Mouse (Mus musculus) olfactory bulb, adult 2 months (tissue): ENCODE data around the gene Gm49630. TPM values are rescaled to one million over a fixed set of nuclear protein-coding genes. Genes with fewer than 3 reads are reported as not detected.
"Not testable (repeated sequence)": the region's sequence is repeated elsewhere in the genome, so short reads cannot be mapped to it uniquely, and the experiment has no call there.

Source experiments
- H3K27ac ChIP-seq: fragments of 200-500 bp; 2 replicates; pipeline ENCODE4 v1.5.1; 2012; ENCODE audit warnings: low read depth, low read length; ENCODE audit not compliant: insufficient read depth
- H3K4me1 ChIP-seq: fragments of 200-500 bp; 2 replicates; pipeline ENCODE4 v1.6.1; 2012; ENCODE audit warnings: low read length; ENCODE audit not compliant: control insufficient read depth, insufficient read depth
- H3K4me3 ChIP-seq: fragments of 200-500 bp; 2 replicates; pipeline ENCODE4 v1.5.1; 2012; ENCODE audit warnings: mild to moderate bottlenecking, low read depth, low read length, moderate library complexity; ENCODE audit not compliant: insufficient read depth
- WGBS: fragments of 180-500 bp; shearing (Covaris S2); methylation state at CpG from one replicate; pipeline ENCODE4 v1.1.7; 2018; 5-methylcytosine and 5-hydroxymethylcytosine counted together
- polyA plus RNA-seq: library from polyadenylated mRNA; stranded (reverse); fragments of >200 nt; gene quantifications from 2 replicates; pipeline ENCODE4 v1.2.4, GENCODE M21; 2012; ENCODE audit warnings: low replicate concordance; ENCODE audit not compliant: missing spikeins, insufficient read depth, insufficient read length

Gene Gm49630
- polyA plus RNA-seq, 1 experiment, result not detected

DNA sequence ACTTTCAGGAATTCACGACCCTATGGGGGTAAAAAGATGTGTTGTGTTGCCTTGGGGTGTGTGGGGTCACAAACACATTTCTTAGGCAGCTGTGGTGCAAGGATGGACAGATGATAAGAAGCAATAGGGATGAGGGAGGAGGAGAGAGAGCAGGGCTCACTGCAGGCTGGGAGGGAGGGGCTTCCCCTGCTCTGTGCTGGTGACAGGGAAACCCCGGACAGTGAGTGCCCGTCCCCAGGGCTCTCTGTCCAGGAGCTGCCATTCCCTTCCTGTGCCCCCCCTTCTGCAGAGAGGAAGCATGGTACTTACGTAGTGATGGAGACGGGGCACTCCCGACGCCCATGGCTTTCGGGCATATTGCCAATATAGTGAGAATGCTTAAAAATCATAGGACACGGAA is 34.4 kb downstream of the Gm49630 start:
- 32% methylated on average over 7 of the region's 9 CpGs for WGBS
- H3K27ac ChIP-seq, H3K4me1 ChIP-seq, H3K4me3 ChIP-seq: not testable (repeated sequence)

DNA sequence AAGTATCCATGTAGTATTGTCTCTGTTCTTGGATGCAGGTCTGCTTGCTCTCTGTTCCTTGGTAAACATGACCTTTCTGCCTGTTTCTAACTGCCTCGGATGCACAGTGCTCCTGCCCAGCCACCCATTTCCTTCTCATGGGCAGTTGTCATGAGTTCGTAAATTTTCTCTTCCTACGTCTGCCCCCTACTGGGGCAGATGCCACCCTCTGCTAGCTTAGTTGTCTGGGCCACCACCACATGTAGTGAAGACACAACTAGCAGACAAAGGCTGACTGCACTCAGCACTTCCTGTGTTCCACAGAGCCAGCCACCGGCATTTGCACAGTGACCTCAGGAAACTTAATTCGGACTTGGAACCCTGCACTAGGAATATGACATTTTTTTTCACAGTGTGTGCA is 39.0 kb downstream of the Gm49630 start:
- 85% methylated on average over 4 of the region's 5 CpGs for WGBS
- not testable (repeated sequence) for H3K4me3 ChIP-seq, H3K27ac ChIP-seq, H3K4me1 ChIP-seq

DNA sequence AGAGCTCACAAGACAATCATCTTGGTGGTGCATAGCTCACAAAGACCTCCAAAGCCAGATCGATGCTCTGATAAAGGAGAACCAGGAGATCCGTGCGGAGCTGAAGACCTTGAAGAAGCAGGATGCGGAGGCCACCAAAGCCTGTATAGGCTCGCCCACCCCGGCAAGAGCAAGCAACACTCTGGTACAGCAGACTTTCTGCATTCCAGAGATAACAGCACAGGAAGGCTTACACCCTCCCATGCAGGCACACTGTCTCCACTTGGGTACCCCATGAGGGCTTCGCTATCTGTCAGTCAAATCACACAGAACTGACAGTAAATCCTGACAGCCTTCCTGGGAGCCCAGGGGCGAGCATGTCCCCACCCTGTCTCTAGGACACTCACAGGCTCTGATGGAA is 45.4 kb downstream of the Gm49630 start:
- WGBS, result 95% methylated on average over 5 of the region's 8 CpGs
- not testable (repeated sequence) for H3K27ac ChIP-seq, H3K4me3 ChIP-seq, H3K4me1 ChIP-seq

DNA sequence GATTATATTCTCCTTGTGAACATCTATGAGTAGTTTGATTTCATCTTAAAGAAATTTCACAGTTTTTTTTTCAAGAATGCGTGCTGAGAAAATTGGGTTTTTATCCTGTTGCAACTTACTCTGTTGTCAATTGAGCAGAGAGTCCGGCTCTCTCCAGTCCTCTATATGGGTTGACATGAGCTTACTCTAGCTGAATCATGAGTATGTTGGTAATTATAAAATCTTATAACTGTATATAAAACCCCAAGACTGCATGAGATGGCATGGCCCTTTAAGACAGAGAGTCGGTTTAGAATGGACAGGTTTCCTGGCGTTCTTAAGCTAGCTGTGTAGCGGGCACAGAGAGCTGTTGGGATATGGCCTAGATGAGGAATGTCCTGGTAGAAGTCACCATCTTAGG is 47.4 kb downstream of the Gm49630 start, which contains the start of gene Tcp10a:
Gene Tcp10a, plus strand, starts transcription at position 301 of the 400 bp plus-strand sequence.
- not testable (repeated sequence) for H3K4me1 ChIP-seq, H3K27ac ChIP-seq, H3K4me3 ChIP-seq
- WGBS, result 98% methylated on average over 4 of the region's 5 CpGs

DNA sequence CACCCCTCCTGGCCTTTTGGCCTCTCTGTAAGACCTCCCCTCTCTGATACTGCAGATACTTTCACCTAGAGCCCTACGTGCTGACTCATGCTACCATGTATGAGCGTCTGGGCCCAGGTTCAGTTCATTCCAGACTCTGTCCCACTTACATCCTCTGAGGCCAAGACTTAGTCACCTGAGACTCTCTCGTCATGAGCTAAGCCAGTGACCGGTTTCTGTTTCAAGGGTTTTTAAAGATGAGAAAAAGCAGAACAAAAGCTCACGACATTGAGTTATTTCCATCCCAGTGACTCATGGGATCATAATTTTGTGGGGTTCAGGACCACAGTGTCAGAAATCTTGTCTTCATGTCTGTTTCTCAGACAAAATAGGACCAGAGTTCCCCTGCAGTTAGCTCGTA is 52.0 kb downstream of the Gm49630 start:
- not testable (repeated sequence) for H3K4me3 ChIP-seq, H3K27ac ChIP-seq, H3K4me1 ChIP-seq
- WGBS, result 94% methylated on average over 6 of the region's 6 CpGs

DNA sequence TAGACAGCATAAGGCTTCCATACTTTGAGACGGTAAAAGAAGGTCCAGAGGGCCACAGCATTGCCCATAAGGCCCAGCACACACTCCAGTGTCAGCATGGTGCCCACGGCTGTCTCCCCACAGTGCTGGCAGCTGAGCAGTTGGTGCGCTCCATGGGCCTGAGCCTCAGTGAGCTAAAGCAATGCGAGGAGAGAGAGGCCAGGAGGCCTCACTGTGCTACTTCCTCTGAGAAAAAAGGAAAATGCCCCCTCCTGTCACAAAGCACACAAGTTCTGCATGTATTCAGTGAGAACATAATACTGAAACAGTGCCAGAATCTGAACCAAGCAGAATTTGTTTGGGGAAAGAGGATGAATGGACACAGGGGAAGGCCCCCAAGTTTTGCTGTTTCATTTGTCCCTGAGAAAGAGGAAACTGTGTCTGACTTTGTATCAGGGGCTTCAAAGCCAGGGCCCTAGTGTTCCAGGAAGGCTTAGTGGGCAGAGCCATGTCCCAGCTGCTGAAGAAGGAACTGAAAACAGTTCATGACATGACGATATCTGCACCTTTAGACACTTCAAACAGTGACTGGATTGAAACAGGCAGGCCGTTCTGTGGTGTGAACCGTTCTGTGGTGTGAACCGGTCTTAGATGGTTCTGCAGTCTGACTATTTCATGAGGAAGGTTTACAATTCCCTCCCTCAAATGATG is 55.9 kb downstream of the Gm49630 start:
- WGBS, result 72% methylated on average over 7 of the region's 8 CpGs
- H3K27ac ChIP-seq, H3K4me3 ChIP-seq, H3K4me1 ChIP-seq: not testable (repeated sequence)

DNA sequence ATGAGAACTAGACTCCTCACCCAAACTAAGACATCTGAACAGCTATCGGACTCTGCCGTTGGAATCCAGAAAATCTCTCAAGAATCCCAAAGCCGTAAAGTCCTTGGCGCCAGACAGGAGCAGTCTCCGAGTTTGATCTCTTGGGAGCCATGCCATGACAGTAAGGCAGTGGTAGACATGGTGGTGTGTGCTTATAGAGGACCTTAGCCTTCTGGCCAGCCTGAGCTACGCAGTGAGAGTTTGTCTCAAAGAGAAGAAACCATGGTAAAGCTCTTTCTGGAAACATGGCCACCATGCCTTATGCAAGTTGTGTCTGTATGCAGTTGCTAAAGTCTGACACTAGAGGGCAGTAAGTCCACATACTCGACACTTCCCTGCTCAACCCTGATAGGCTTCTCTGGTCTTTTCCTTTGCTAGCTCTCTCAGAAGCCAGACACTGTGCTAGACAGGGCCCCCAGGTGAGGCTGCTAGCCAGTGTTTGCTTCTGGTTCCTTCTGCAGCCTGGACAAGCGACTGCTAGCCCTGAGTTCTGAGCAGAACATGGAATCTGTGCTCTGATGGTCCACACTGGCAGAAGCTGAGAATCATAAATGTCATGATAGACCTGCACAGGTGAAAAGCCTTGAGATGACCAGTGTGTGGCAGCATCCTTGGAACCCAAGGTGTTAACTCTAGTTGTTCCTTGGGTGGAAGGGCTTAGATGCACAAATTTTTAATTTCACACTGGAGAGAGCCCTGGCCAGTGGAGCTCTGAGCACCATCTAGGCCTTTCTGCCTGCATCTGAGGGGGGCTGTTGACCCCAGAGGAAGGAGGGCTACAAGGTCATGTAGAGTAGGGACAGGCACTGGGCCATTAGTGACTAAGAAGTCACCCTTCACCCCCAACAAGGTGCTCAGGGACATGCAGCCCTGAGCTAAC is 65.2 kb downstream of the Gm49630 start:
- not testable (repeated sequence) for H3K4me3 ChIP-seq, H3K27ac ChIP-seq, H3K4me1 ChIP-seq
- 58% methylated on average over 8 of the region's 8 CpGs for WGBS

Other genes starting within 250 kb of the Gm49630 start
- not detected in 2 replicates for gene Rps6ka2, start 201.9 kb downstream of the Gm49630 start, polyA plus RNA-seq
- not detected in 2 replicates for gene Tcp10a, start 47.3 kb downstream of the Gm49630 start, polyA plus RNA-seq
- gene Ttll2, start 19.3 kb downstream of the Gm49630 start, polyA plus RNA-seq, result not detected in 2 replicates
- gene Unc93a2, start 13.5 kb upstream of the Gm49630 start, polyA plus RNA-seq, result not detected in 2 replicates